Mouse (Mus musculus) cerebellum, adult 11 months (tissue): ENCODE measurements around the gene Zfp74.
A peak's percentile ranks its signal among the peaks of the same experiment; 100 is the strongest.
"Not testable (repeated sequence)": the region's sequence is repeated elsewhere in the genome, so short reads cannot be mapped to it uniquely, and the experiment has no call there.

Source experiments
- DNase-seq: peaks from one replicate; pipeline ENCODE4 v3.0.0; 2022

Gene Zfp74

DNA sequence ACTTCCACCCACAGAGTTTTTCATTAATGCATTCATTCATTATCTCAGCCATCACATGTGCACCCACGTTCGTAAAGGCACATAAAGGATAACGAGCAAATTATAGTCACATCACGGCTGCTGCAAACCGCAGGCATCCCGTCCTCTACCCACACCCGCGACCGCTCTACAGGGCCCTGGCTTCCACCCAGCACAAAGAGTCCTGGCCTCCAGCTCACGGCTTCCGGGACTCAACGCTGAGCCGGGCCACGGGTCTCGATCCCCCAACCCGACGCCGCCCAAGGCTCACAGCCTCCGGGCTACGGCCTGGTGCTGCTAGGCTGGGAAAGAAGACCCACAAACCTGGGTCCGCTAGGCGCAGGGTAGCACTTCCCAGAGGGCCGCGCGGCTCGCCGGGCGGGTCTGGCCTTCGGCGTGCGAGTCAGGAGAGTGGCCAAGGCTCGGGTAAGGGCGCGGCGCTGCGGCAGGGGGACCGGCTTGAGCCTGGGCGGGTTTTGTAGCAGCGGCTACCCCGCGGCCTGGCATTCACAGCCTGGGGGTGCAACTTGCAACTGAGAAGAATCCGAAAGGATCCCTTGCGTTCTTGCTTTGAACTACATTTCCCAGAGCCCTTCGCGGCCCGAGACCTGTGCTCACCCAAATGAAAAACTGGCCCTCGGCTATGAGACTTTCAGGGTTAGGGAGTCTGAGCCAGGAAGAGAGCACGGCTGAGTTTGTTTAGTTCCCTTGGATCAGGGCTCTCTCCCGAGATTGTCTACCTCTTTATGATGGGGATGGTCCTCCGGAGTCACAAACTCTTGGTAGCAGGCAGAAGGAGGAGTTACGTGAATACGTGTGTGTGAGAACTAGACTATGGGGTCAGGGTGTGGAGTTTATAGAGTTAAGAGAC lies at the start of gene Zfp74:
Gene Zfp74, minus strand, starts transcription at position 577 of the 889 bp plus-strand sequence.
- peak; percentile 69 for DNase-seq

- no peak for DNase-seq
Measured at GRCm38 (mm10) chr7:30000601-30001000, 46.7 kb upstream of the Zfp74 start.

DNA sequence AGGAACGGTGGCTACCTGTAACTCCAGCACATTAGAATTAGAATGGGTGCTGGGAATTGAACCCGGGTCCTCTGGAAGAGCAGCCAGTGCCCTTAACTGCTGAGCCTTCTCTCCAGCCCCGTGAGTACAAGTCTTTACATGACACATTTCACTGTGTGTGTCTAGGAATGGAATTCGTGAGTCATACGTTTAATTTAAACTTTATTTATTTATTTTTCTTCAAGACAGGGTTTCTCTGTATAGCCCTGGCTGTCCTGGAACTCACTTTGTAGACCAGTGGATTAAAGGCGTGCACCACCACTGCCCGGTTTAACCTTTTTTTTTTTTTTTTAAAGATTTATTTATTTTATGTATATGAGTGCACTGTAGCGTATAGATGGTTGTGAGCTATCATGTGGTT lies 41.2 kb upstream of the Zfp74 start:
- DNase-seq: no peak

DNA sequence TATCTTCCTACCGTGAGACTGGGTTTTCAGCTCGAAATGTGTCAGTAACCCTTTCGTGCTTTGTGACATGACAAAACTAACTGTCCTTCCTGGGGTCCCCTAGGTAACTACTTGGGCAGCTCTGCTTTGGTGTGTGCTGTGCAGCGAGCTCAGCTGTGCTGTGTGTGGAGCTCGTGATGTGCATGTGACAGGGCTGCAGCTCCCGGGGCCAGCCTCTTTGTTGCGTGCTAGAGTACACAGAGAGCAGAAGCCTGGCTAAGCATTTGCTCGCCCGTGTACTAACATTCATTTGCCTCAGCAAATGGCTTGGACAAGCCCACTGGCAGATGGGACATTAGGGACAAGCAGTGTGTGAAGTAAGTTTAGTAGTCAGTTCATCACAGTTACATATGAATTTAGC lies 39.5 kb upstream of the Zfp74 start:
- DNase-seq: no peak

GRCm38 (mm10) chr7:29992698-29993097 lies 38.8 kb upstream of the Zfp74 start:
- no peak for DNase-seq

GRCm38 (mm10) chr7:29989031-29989430 lies 35.1 kb upstream of the Zfp74 start:
- DNase-seq: no peak

DNA sequence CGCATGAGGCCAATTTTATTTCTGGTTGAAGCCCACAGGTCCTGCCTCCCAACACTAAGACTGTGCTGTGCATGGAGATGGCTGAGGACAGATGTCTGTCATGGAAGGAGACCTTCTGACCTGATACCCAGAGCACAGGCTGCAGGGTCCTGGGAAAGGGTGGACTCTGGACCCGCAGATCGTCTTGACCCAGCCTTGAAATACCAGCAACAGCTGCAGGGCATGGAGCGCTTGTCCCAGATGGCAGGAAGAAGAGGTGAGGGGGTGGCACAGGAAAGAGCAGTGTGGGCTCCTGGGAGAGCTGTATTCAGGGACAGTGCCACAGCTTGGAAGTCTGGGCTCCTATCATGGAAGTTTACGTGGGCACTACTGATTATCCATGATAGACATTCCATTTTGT lies 33.7 kb upstream of the Zfp74 start:
- DNase-seq: no peak

DNA sequence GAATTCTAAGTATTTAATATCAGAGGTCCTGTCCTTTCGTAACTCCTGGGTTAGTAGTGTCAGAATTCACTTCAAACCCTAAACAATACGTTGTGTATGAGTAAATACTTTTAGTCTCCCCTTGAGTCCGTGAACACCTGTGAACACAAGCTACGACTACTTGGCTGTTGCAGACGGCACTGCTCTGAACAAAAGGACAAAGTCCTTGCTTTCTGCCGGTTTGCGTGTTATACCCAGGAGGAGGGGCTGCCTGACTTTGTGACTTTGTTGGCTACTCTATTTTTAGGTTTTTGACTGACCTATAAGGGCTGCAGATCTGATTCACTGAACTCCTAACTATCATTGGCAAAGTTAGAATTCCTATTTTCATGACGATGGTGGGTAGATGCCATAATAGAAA lies 32.2 kb upstream of the Zfp74 start:
- DNase-seq: no peak

DNA sequence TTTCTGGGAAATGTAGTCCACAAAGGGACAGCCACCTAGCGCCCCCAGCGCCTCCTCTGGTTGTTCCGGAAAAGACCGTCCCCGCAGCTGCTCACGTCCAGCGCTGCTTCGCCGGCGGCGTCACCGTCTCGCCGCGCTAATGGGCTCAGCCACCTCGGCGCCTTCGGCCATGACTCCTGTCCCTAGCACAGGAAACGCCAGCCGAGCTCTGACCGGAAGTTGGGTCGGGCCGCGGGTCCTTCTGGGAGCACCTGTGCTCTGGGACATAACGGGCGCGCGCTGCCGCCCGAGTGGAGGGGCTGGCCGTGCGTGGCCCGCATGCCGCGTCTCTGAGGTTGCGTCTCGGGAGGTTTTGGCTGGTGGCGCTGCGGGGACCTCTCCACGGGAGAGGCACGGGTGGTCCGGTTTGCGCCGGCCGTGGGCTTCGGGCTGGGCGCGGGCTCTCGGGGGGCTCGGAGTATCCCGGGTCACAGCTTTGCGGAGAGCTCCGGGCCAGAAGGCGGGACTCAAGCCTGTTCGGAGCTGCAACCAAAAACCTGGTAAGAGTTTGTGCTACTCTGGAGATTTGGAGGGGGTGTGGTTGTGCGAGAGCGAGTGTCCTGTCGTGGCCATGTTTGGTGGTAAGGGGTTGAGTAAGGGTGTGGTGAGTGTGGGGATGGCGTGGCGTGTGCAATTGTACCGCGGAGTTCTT lies 29.9 kb upstream of the Zfp74 start, which contains the start of gene Zfp568:
Gene Zfp568, plus strand, starts transcription at position 266 of the 691 bp plus-strand sequence.
- peak; percentile 89 for DNase-seq

DNA sequence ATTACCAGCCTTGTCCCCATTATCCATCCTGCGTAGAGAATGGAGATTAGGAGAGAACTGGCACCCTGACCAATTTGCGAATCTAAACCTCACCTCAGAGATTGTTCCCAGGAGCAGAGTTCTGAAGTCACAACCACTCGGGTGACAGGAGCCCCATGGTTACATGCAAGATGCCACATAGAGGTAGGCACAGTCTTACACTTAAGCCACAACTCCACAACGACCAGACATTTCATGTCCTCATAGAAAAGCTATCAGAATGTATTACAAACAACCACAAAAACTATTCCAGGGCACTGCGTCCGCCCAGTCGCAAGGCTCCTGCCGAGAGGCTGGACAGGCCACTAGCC lies 29.4 kb upstream of the Zfp74 start:
- DNase-seq: no peak

GRCm38 (mm10) chr7:29982931-29983330 lies 29.0 kb upstream of the Zfp74 start:
- peak; percentile 15 for DNase-seq

- DNase-seq: no peak
Measured at GRCm38 (mm10) chr7:29982341-29982740, 28.5 kb upstream of the Zfp74 start.

GRCm38 (mm10) chr7:29981860-29982259 lies 28.0 kb upstream of the Zfp74 start:
- no peak for DNase-seq

DNA sequence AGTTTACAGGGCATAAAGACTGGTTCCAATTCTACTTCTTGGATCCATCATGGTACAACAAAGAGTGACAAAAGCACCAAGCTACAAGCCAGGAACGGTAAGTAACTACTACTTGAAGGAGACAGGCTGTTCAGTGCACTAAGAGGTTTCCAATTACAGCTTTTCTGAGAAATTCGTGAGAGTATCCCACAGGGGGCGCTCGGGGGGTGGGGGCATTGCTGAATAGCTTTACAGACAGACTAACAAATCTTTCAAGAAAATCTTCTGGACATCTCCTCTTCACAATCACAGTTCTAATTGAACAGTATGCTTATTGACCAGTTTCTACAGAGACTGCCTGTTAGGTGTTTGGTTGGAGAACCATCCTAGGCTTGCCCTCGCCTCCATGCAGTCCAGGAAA lies 27.6 kb upstream of the Zfp74 start:
- no peak for DNase-seq

GRCm38 (mm10) chr7:29980761-29981160 lies 26.9 kb upstream of the Zfp74 start:
- no peak for DNase-seq

- DNase-seq: no peak
Measured at GRCm38 (mm10) chr7:29970686-29971085, 16.8 kb upstream of the Zfp74 start.

GRCm38 (mm10) chr7:29965115-29965810 lies 11.4 kb upstream of the Zfp74 start:
- not testable (repeated sequence) for DNase-seq

DNA sequence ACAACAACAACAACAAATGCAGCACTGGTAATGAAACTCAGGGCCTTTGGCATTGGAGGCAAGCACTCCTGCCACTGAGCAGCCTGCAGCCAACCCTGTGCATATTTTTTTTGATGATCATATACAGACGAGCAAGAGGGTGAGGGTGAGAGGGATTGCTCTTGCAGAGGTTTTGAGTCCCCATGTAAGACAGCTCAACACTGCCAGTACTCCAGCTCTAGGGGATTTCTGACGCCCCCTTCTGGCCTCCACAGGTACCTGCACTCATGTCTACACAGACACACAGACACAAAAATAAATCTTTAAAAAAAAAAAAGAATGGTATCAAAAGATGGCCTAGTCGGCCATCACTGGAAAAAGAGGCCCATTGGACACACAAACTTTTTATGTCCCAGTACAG lies 5.1 kb upstream of the Zfp74 start:
- no peak for DNase-seq

- DNase-seq: no peak
Measured at GRCm38 (mm10) chr7:29958125-29958724, 4.3 kb upstream of the Zfp74 start.

DNA sequence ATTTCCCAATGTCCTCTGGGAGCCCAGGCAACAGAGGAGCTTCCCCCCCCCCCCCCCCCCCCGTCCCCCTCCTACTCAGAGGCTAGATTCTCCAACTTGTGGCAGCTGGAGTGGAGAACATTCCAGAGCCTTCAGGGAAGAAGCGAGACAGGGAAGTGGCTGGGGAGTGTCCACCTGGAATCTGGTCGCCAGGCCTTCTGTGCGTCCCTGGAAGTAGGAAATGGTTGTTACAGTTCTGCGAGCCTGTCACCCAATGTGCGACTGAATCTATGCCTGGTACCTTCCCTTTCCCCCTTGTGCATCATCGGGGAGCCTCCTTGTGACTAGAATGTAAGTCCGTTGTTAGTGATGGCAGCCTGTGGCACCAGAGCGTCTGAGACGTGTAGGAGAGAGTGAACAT lies 2.4 kb upstream of the Zfp74 start:
- DNase-seq: no peak

DNA sequence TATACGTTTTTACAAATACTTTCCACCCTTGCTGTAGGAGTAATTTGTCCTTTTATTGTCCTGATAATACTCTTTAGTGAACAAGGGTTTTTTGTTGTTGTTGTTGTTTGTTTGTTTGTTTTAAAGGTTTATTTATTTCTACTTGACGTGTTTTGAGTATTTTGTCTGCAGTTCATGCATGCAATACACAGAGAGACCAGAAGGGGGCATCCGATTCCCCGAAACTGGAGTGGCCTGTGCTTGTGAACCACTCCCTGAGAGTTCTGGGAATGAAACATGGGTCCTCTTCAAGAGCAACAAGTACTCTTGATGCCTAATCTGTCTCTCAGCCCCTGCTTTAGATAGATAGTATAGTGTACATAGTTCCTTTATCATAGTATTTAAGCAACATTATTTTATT lies 842 bp upstream of the Zfp74 start:
- peak; percentile 12 for DNase-seq

GRCm38 (mm10) chr7:29953086-29953485 lies 803 bp downstream of the Zfp74 start:
- no peak for DNase-seq

DNA sequence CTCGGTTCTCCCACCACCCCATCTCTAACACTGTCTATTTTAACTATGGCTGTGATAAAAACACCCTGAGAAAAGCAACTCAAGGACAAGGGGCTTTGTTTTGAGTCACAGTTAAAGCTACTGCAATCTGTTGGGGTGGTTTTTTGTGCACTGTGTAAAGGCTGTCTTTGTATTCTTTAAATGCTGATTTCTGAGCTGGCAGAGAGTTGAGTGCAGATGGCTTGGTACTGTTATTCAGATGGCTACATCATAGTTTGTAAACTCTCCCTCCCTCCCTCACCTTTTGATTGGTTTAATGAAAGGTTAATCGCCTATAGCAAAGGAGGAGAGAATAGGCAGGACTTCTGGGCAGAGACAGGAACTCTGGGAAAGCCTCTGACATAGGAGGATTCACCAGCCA lies 9.7 kb downstream of the Zfp74 start:
- DNase-seq: no peak
